In the genomic region with DNA sequence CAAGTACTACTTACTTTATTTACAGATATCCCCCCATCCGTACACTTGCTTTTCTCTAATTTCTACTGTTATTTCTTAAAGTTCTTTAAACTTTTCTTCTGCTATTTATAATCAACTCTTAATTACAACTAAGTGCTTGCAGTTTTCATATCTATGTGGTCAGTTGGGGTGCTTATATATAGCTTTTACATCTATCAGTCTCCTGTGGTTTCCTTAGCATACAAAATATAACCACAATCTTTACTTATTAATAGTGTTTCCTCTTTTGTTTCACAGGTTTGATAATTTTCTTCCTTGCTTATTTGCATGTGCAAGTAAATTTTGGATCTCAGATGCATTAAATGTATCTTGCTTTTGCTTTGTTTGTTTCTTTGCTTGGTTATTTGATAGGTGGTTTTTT, we compare ENCODE assay signal across 25 mouse cellular contexts.
"Had no signal": no experiment of that assay in that cellular context is flagged by ENCODE, and none has a peak within 500 bp of the region (broad histone marks: within the 10 kb centered on the region; RNA-seq: fewer than 3 reads in every experiment).

No protein-coding gene starts in this region.

- H3K9ac ChIP-seq: embryonic facial prominence, embryonic 12.5 days; embryonic facial prominence, embryonic 13.5 days; embryonic facial prominence, embryonic 15.5 days; forebrain, embryonic 12.5 days; forebrain, embryonic 13.5 days; forebrain, embryonic 15.5 days; forebrain, postnatal 0 days had no signal

- H3K36me3 ChIP-seq: embryonic facial prominence, embryonic 10.5 days; embryonic facial prominence, embryonic 12.5 days; embryonic facial prominence, embryonic 13.5 days; embryonic facial prominence, embryonic 15.5 days; forebrain, embryonic 10.5 days; forebrain, embryonic 12.5 days; forebrain, embryonic 15.5 days had no signal

- H3K27ac ChIP-seq: embryonic facial prominence, embryonic 10.5 days; embryonic facial prominence, embryonic 12.5 days; embryonic facial prominence, embryonic 13.5 days; embryonic facial prominence, embryonic 15.5 days; forebrain, embryonic 10.5 days; forebrain, embryonic 12.5 days; forebrain, embryonic 13.5 days; forebrain, embryonic 15.5 days; gastrocnemius, adult 2 months; heart, adult 2 months had no signal

- H3K9me3 ChIP-seq: embryonic facial prominence, embryonic 10.5 days; embryonic facial prominence, embryonic 12.5 days; embryonic facial prominence, embryonic 13.5 days; embryonic facial prominence, embryonic 15.5 days; forebrain, embryonic 10.5 days; forebrain, embryonic 12.5 days; forebrain, embryonic 13.5 days; forebrain, embryonic 15.5 days had no signal

- H3K4me1 ChIP-seq: embryonic facial prominence, embryonic 10.5 days; embryonic facial prominence, embryonic 12.5 days; embryonic facial prominence, embryonic 13.5 days; embryonic facial prominence, embryonic 15.5 days; forebrain, embryonic 10.5 days; forebrain, embryonic 12.5 days; forebrain, embryonic 13.5 days; forebrain, embryonic 15.5 days had no signal

- DNase-seq: cerebellum, adult 9-10 months; cerebellum, adult 9-11 months; cerebellum, postnatal 10 days; cerebellum, postnatal 14 days; cerebellum, postnatal 25 days; cerebellum, postnatal 36 days; embryo, embryonic 11 days; forebrain, postnatal 0 days; gastrocnemius, adult 2 months; gastrocnemius, postnatal 10 days; gastrocnemius, postnatal 14 days; gastrocnemius, postnatal 25 days; gastrocnemius, postnatal 36 days; heart, adult 11 months; heart, adult 18-20 months; heart, adult 2 months had no signal

- H3K4me3 ChIP-seq: embryonic facial prominence, embryonic 10.5 days; embryonic facial prominence, embryonic 12.5 days; embryonic facial prominence, embryonic 13.5 days; embryonic facial prominence, embryonic 15.5 days; erythroblast, embryonic 14.5 days; forebrain, embryonic 10.5 days; forebrain, embryonic 12.5 days; forebrain, embryonic 13.5 days; forebrain, embryonic 15.5 days; gastrocnemius, adult 2 months; heart, adult 2 months had no signal

- H3K27me3 ChIP-seq: embryonic facial prominence, embryonic 12.5 days; embryonic facial prominence, embryonic 13.5 days; embryonic facial prominence, embryonic 15.5 days; forebrain, embryonic 12.5 days; forebrain, embryonic 13.5 days; forebrain, embryonic 15.5 days had no signal
